Mouse (Mus musculus) A20 (cell line): ENCODE results near the gene Glmn.

ENCODE experiments used
- DNase-seq: peaks from one replicate; pipeline ENCODE4 v3.0.0-alpha.2; 2011; ENCODE audit warnings: low read depth, low spot score

Glmn gene

GRCm38 (mm10) chr5:107516087-107516486 is 81.6 kb downstream of the Glmn start:
- no peak for DNase-seq

- no peak for DNase-seq
Measured at GRCm38 (mm10) chr5:107515453-107515852, 82.2 kb downstream of the Glmn start.

GRCm38 (mm10) chr5:107513583-107513982 is 84.1 kb downstream of the Glmn start:
- peak; percentile 87 for DNase-seq

GRCm38 (mm10) chr5:107511326-107511725 is 86.4 kb downstream of the Glmn start:
- no peak for DNase-seq

GRCm38 (mm10) chr5:107510503-107510902 is 87.2 kb downstream of the Glmn start:
- no peak for DNase-seq

GRCm38 (mm10) chr5:107507321-107507720 is 90.4 kb downstream of the Glmn start, which contains the start of gene Gm42669:
Gene Gm42669 (plus strand): TSS chr5:107507621.
- DNase-seq, result no peak

- no peak for DNase-seq
Measured at GRCm38 (mm10) chr5:107500741-107501140, 96.9 kb downstream of the Glmn start.

- DNase-seq, result no peak
Measured at GRCm38 (mm10) chr5:107499891-107500535, 97.7 kb downstream of the Glmn start.
